Comparison of ENCODE assay signal across 10 mouse cellular contexts in the genomic region with DNA sequence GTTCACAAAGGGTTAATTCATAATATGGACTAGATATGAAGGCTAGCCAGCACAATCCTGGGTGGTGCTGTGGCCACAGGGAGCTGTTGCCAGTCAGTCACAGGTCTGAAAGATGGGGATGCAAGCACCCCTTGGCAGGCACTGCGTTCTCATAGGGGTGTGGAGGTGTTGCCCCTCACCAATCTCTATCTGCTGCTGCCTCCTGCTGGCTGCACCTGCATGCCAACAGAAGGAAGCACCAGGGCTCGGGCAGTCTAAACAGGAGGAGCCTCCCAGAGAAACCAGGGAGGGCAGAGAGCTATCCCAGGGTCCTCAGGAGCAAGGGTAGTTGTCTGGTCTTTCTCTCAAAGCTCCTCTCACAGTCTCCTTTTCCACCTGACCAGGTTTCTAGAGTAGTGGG. TPM values are rescaled to one million over a fixed set of nuclear protein-coding genes. Genes with fewer than 3 reads are reported as not detected.
DNase-seq lines count a peak whose midpoint lies in the region; ATAC-seq lines count a peak whose summit lies in the region.
"Had no signal": no experiment of that assay in that cellular context is flagged by ENCODE, and none has a peak within 500 bp of the region (broad histone marks: within the 10 kb centered on the region; RNA-seq: fewer than 3 reads in every experiment).

No protein-coding gene starts in this region.

- H3K9ac ChIP-seq in kidney, embryonic 15.5 days: no peak overlapping the region
- H3K9ac ChIP-seq: embryonic facial prominence, embryonic 15.5 days; limb, embryonic 12.5 days had no signal

- no peaks in the 10 kb centered on the region for H3K4me1 ChIP-seq in kidney, embryonic 15.5 days
- H3K4me1 ChIP-seq: limb, embryonic 12.5 days had no signal

- no peaks in the 10 kb centered on the region for H3K36me3 ChIP-seq in kidney, embryonic 15.5 days
- H3K36me3 ChIP-seq: embryonic facial prominence, embryonic 15.5 days; limb, embryonic 12.5 days had no signal

- ATAC-seq in kidney, embryonic 15.5 days (replicated peaks; ENCODE audit: low FRiP score): no peak
- no peak for ATAC-seq in inflammation-experienced regulatory T-cells, adult 6 months

- H3K9me3 ChIP-seq in kidney, embryonic 15.5 days (replicated peaks): no peaks in the 10 kb centered on the region
- H3K9me3 ChIP-seq: embryonic facial prominence, embryonic 15.5 days; limb, embryonic 12.5 days had no signal

- H3K27me3 ChIP-seq in kidney, embryonic 15.5 days: no peaks in the 10 kb centered on the region
- H3K27me3 ChIP-seq: embryonic facial prominence, embryonic 15.5 days; limb, embryonic 12.5 days had no signal

- peak; percentile 42 for DNase-seq in adrenal gland, postnatal 14 days
- DNase-seq in adrenal gland, adult 18-20 months (ENCODE audit: low spot score in 2 of 2): no peak
- peak; percentile 62 to 65 for DNase-seq in kidney, postnatal 4 days
- DNase-seq in 3T3-L1 (ENCODE audit: low read depth, low spot score): peak; percentile 30
- DNase-seq in left cerebral cortex, postnatal 4 days: peak; percentile 48
- no peak for DNase-seq in spleen, postnatal 36 days (ENCODE audit: low spot score in 2 of 2)

- intact Hi-C loops in left cerebral cortex, postnatal 4 days (cut with DNase I): no loop called here

- H3K4me2 ChIP-seq in kidney, embryonic 15.5 days: no peak overlapping the region
- H3K4me2 ChIP-seq: embryonic facial prominence, embryonic 15.5 days; limb, embryonic 12.5 days had no signal

- H3K27ac ChIP-seq in kidney, embryonic 15.5 days: no peak overlapping the region
- H3K27ac ChIP-seq: embryonic facial prominence, embryonic 15.5 days; limb, embryonic 12.5 days had no signal

- no peak overlapping the region for H3K4me3 ChIP-seq in kidney, embryonic 15.5 days (replicated peaks)
- H3K4me3 ChIP-seq: embryonic facial prominence, embryonic 15.5 days; limb, embryonic 12.5 days had no signal

- WGBS in kidney, embryonic 15.5 days: 24% methylated on average over 2 of the region's 2 CpGs

RNA-seq across cellular contexts. Expression of a gene that starts 58.7 kb away (rescaled TPM):
- total RNA-seq in adrenal gland, postnatal 14 days (2021): 37.6 and 37.9 TPM in 2 replicates
- total RNA-seq in adrenal gland, adult 18-20 months (2021): 10 to 100 TPM; 39.8 to 50.0 TPM
- polyA plus RNA-seq in kidney, embryonic 15.5 days (2015; fragmentation: Nextera tagmentation; extraction: Ambion mirVana): 28.7 and 29.0 TPM in 2 replicates
- 10 to 100 TPM; 39.2 to 43.1 TPM for total RNA-seq in left cerebral cortex, postnatal 4 days (2021)
- polyA plus RNA-seq in inflammation-experienced regulatory T-cells, adult 6 months (2017; shearing (Covaris generic)): 10 to 100 TPM; 22.2 to 22.7 (median 22.5) TPM

RNA-seq across cellular contexts. Expression of a gene that starts 59.2 kb away (rescaled TPM):
- total RNA-seq in adrenal gland, postnatal 14 days (2021): 50.4 and 63.7 TPM in 2 replicates
- total RNA-seq in adrenal gland, adult 18-20 months (2021): 10 to 100 TPM; 41.4 to 54.2 TPM
- 312 and 331 TPM in 2 replicates for polyA plus RNA-seq in kidney, embryonic 15.5 days (2015; fragmentation: Nextera tagmentation; extraction: Ambion mirVana)
- total RNA-seq in left cerebral cortex, postnatal 4 days (2021): 10 to 100 TPM; 87.2 to 99.7 TPM
- polyA plus RNA-seq in inflammation-experienced regulatory T-cells, adult 6 months (2017; shearing (Covaris generic)): 100 to 1,000 TPM; 131 to 147 (median 146) TPM

Comparison
In these comparisons a context has a peak if more than half of its experiments do, and no peak if none do; other contexts are left out.
1. DNase-seq: peak in adrenal gland, postnatal 14 days (single experiment), kidney, postnatal 4 days (2 of 2), 3T3-L1 (single experiment) and left cerebral cortex, postnatal 4 days (single experiment); none in adrenal gland, adult 18-20 months (0 of 2) and spleen, postnatal 36 days (0 of 2).